Mouse (Mus musculus) erythroblast, embryonic 14.5 days (primary cell): ENCODE data around the gene Wdr41. TPM values are rescaled to one million over a fixed set of nuclear protein-coding genes. Genes with fewer than 3 reads are reported as not detected.

Experiments
- H3K27me3 ChIP-seq: 2 replicates; pipeline ENCODE4 v1.6.1; 2012; ENCODE audit warnings: inconsistent platforms; ENCODE audit not compliant: control insufficient read depth
- H3K36me3 ChIP-seq: 2 replicates; pipeline ENCODE4 v1.6.1; 2012; ENCODE audit warnings: mild to moderate bottlenecking, inconsistent platforms; ENCODE audit not compliant: control insufficient read depth
- H3K4me1 ChIP-seq: 2 replicates; pipeline ENCODE4 v1.6.1; 2012; ENCODE audit warnings: inconsistent platforms; ENCODE audit not compliant: control insufficient read depth
- H3K4me3 ChIP-seq: replicated peaks from 2 replicates; pipeline ENCODE3; 2012; ENCODE audit warnings: moderate library complexity, mild to moderate bottlenecking, inconsistent platforms
- H3K9me3 ChIP-seq: 2 replicates; pipeline ENCODE4 v1.6.1; 2012; ENCODE audit warnings: low read length, inconsistent platforms, mixed read lengths; ENCODE audit not compliant: control insufficient read depth
- GATA1 ChIP-seq: IDR thresholded peaks from 2 replicates; pipeline ENCODE4 v1.6.1; 2012; ENCODE audit warnings: low read length, inconsistent platforms, mixed read lengths
- TAL1 ChIP-seq: IDR thresholded peaks from 3 replicates; pipeline ENCODE4 v1.6.1; 2012; ENCODE audit warnings: low read length, inconsistent platforms, mixed read lengths
- polyA plus RNA-seq: library from polyadenylated mRNA; stranded (reverse); fragments of >175 nt; gene quantifications from 2 replicates; pipeline ENCODE4 v1.2.3, GENCODE M21; 2012

The Wdr41 gene
- polyA plus RNA-seq, 1 experiment = 0.07 TPM

- TF ChIP-seq TAL1 (no peak), GATA1 (no peak)
- no peaks in the 10 kb centered on the region for H3K27me3 ChIP-seq
- H3K36me3 ChIP-seq = no peaks in the 10 kb centered on the region
- H3K4me1 ChIP-seq = no peaks in the 10 kb centered on the region
- H3K9me3 ChIP-seq = no peaks in the 10 kb centered on the region
- no peak overlapping the region for H3K4me3 ChIP-seq
Observed at GRCm38 (mm10) chr13:95055742-95056388, 79.7 kb downstream of the Wdr41 start.

- Histone ChIP-seq H3K4me1 (no peaks in the 10 kb centered on the region), H3K4me3 (no peak overlapping the region), H3K27me3 (no peaks in the 10 kb centered on the region), H3K36me3 (no peaks in the 10 kb centered on the region), H3K9me3 (no peaks in the 10 kb centered on the region)
- TF ChIP-seq GATA1 (no peak), TAL1 (no peak)
Observed at GRCm38 (mm10) chr13:95056501-95057280, 80.5 kb downstream of the Wdr41 start.

- Histone ChIP-seq H3K9me3 (no peaks in the 10 kb centered on the region), H3K27me3 (no peaks in the 10 kb centered on the region), H3K4me3 (no peak overlapping the region), H3K4me1 (no peaks in the 10 kb centered on the region), H3K36me3 (no peaks in the 10 kb centered on the region)
- TF ChIP-seq TAL1 (no peak), GATA1 (no peak)
Observed at GRCm38 (mm10) chr13:95058885-95059284, 82.7 kb downstream of the Wdr41 start.

- Histone ChIP-seq H3K4me3 (no peak overlapping the region), H3K27me3 (no peaks in the 10 kb centered on the region), H3K9me3 (no peaks in the 10 kb centered on the region), H3K4me1 (no peaks in the 10 kb centered on the region), H3K36me3 (no peaks in the 10 kb centered on the region)
- TF ChIP-seq TAL1 (no peak), GATA1 (no peak)
Observed at GRCm38 (mm10) chr13:95063390-95064017, 87.4 kb downstream of the Wdr41 start.

- TF ChIP-seq TAL1 (no peak), GATA1 (no peak)
- H3K27me3 ChIP-seq = no peaks in the 10 kb centered on the region
- no peak overlapping the region for H3K4me3 ChIP-seq
- no peaks in the 10 kb centered on the region for H3K4me1 ChIP-seq
- H3K9me3 ChIP-seq = no peaks in the 10 kb centered on the region
- no peaks in the 10 kb centered on the region for H3K36me3 ChIP-seq
Observed at GRCm38 (mm10) chr13:95067854-95068253, 91.7 kb downstream of the Wdr41 start.

GRCm38 (mm10) chr13:95070268-95070667 lies 94.1 kb downstream of the Wdr41 start:
- Histone ChIP-seq H3K27me3 (no peaks in the 10 kb centered on the region), H3K36me3 (no peaks in the 10 kb centered on the region)
- TF ChIP-seq TAL1 = no peak
- no peak for TF ChIP-seq GATA1

More at GRCm38 (mm10) chr13:95070268-95070667, 94.1 kb downstream of the Wdr41 start:
- Histone ChIP-seq H3K4me1 (no peaks in the 10 kb centered on the region), H3K4me3 (no peak overlapping the region), H3K9me3 (no peaks in the 10 kb centered on the region)

Other genes with a start within 250 kb of the Wdr41 start
- gene Tbca, start 187.4 kb upstream of the Wdr41 start, polyA plus RNA-seq = 0.60 and 1.5 TPM in 2 replicates
- gene Otp, start 100.7 kb upstream of the Wdr41 start, polyA plus RNA-seq = 0.02 TPM in 1 of 2 replicates, not detected in the other